Mouse (Mus musculus) ES-Bruce4 (cell line): ENCODE measurements around the gene Tnfrsf12a.

ENCODE experiments used
- CTCF ChIP-seq: IDR thresholded peaks from one replicate; pipeline ENCODE4 v1.8.1; 2011; ENCODE audit warnings: low read depth, low read length
- EP300 ChIP-seq: IDR thresholded peaks from 2 replicates; pipeline ENCODE4 v1.6.1; 2011; ENCODE audit warnings: low read depth, low read length; ENCODE audit not compliant: insufficient read depth
- POLR2A ChIP-seq: IDR thresholded peaks from one replicate; pipeline ENCODE4 v1.8.1; 2011; ENCODE audit warnings: low read length; ENCODE audit not compliant: insufficient read depth

DNA sequence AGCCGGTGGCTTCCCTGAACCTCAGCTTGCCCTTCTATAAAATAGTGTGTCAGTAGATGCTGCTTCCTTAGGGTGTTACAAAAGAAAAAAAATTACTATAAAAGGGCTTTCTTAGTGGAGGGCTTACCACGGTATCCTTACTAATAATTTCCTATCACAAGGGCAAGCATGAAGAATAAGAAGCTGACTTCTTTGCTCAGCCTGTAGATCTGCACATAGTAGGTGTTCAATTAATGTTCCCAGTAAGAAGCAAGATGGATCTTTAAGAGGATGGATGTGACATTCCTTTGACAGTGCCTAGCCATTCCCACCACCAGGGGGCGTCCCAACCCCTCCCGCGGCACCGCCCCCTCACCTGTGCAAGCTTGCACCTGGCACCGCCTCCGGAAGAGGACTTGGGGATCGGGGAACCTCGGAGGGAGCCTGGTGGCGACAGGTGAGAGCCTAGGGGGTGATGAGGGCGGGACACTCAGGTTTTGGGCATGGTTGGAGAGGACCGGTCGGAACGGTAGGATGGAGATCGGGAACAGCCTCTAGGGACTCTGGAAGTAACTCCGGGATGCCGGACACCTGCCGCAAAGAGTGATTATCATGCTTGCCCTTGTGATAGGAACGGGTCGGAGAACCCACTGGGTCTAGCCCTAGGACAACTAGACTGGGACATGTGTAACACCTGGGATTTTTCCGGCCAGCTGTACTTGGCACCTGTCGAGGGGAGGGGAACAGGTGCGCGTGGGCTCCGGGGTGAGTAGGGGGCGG is 17.0 kb downstream of the Tnfrsf12a start, which contains the start of gene Bicdl2:
- TF ChIP-seq CTCF, result peak; percentile 89
- 0 out of 2 replicates have a peak, but pooled peaks have one; percentile 16 for TF ChIP-seq EP300
- TF ChIP-seq POLR2A, result no peak
